Mouse (Mus musculus): ENCODE results near the gene Plcb4. TPM values are rescaled to one million over a fixed set of nuclear protein-coding genes. Genes with fewer than 3 reads are reported as not detected.
"Not testable (repeated sequence)": the region's sequence is repeated elsewhere in the genome, so short reads cannot be mapped to it uniquely, and the experiment has no call there.

Gene Plcb4
- polyA plus RNA-seq, 1 experiment from 2014 or later, result 24.1 TPM

- DNase-seq (ENCODE audit: low spot score), result no peak
Observed at GRCm38 (mm10) chr2:135888206-135888605, 229.4 kb downstream of the Plcb4 start.

GRCm38 (mm10) chr2:135888767-135889166 is 230.0 kb downstream of the Plcb4 start:
- 93% methylated on average over 10 of the region's 10 CpGs for WGBS
- ATAC-seq (replicated peaks; ENCODE audit: low FRiP score), result no peak

More at GRCm38 (mm10) chr2:135888206-135888605, 229.4 kb downstream of the Plcb4 start:
- no peak overlapping the region for H3K4me3 ChIP-seq (ENCODE audit: low read depth, low read length)
- no peaks in the 10 kb centered on the region for H3K9me3 ChIP-seq (ENCODE audit: control insufficient read depth, low read length)
- H3K27me3 ChIP-seq (ENCODE audit: control insufficient read depth, insufficient read depth, low read length), result no peaks in the 10 kb centered on the region
- H3K4me2 ChIP-seq (ENCODE audit: low read depth, low read length, severe bottlenecking), result no peak overlapping the region
- H3K27ac ChIP-seq (ENCODE audit: low read depth, low read length), result no peak overlapping the region
- WGBS, result 87% methylated on average over 4 of the region's 4 CpGs
- no peak for ATAC-seq (replicated peaks; ENCODE audit: low FRiP score)
- H3K9ac ChIP-seq (ENCODE audit: low read length), result no peak overlapping the region
- no peaks in the 10 kb centered on the region for H3K4me1 ChIP-seq (replicated peaks; ENCODE audit: control insufficient read depth, insufficient read depth, low read length)
- H3K36me3 ChIP-seq (ENCODE audit: control insufficient read depth, insufficient read depth, low read length), result no peaks in the 10 kb centered on the region

GRCm38 (mm10) chr2:135890083-135890482 is 231.3 kb downstream of the Plcb4 start:
- no peaks in the 10 kb centered on the region for H3K9me3 ChIP-seq (ENCODE audit: control insufficient read depth, low read length)
- H3K4me3 ChIP-seq (ENCODE audit: low read depth, low read length), result no peak overlapping the region
- H3K4me2 ChIP-seq (ENCODE audit: low read depth, low read length, severe bottlenecking), result no peak overlapping the region
- no peaks in the 10 kb centered on the region for H3K4me1 ChIP-seq (replicated peaks; ENCODE audit: control insufficient read depth, insufficient read depth, low read length)
- H3K36me3 ChIP-seq (ENCODE audit: control insufficient read depth, insufficient read depth, low read length), result no peaks in the 10 kb centered on the region
- H3K27me3 ChIP-seq (ENCODE audit: control insufficient read depth, insufficient read depth, low read length), result no peaks in the 10 kb centered on the region
- WGBS, result 65% methylated on average over 1 of the region's 1 CpGs
- H3K27ac ChIP-seq (ENCODE audit: low read depth, low read length), result no peak overlapping the region
- no peak for DNase-seq (ENCODE audit: low spot score)
- ATAC-seq (replicated peaks; ENCODE audit: low FRiP score), result no peak
- H3K9ac ChIP-seq (ENCODE audit: low read length), result no peak overlapping the region

More at GRCm38 (mm10) chr2:135888767-135889166, 230.0 kb downstream of the Plcb4 start:
- H3K9me3 ChIP-seq (ENCODE audit: control insufficient read depth, low read length), result no peaks in the 10 kb centered on the region
- DNase-seq (ENCODE audit: low spot score), result no peak
- no peaks in the 10 kb centered on the region for H3K4me1 ChIP-seq (replicated peaks; ENCODE audit: control insufficient read depth, insufficient read depth, low read length)
- no peak overlapping the region for H3K4me3 ChIP-seq (ENCODE audit: low read depth, low read length)
- H3K27ac ChIP-seq (ENCODE audit: low read depth, low read length), result no peak overlapping the region
- H3K9ac ChIP-seq (ENCODE audit: low read length), result no peak overlapping the region
- no peak overlapping the region for H3K4me2 ChIP-seq (ENCODE audit: low read depth, low read length, severe bottlenecking)
- H3K27me3 ChIP-seq (ENCODE audit: control insufficient read depth, insufficient read depth, low read length), result no peaks in the 10 kb centered on the region
- H3K36me3 ChIP-seq (ENCODE audit: control insufficient read depth, insufficient read depth, low read length), result no peaks in the 10 kb centered on the region

- ATAC-seq (replicated peaks; ENCODE audit: low FRiP score) (no peak), DNase-seq (ENCODE audit: low spot score) (no peak)
- no peaks in the 10 kb centered on the region for H3K27me3 ChIP-seq (ENCODE audit: control insufficient read depth, insufficient read depth, low read length)
- H3K9me3 ChIP-seq (ENCODE audit: control insufficient read depth, low read length), result no peaks in the 10 kb centered on the region
- no peaks in the 10 kb centered on the region; the same call in 1 of the 2 replicates for H3K4me1 ChIP-seq (replicated peaks; ENCODE audit: control insufficient read depth, insufficient read depth, low read length)
- H3K36me3 ChIP-seq (ENCODE audit: control insufficient read depth, insufficient read depth, low read length), result no peaks in the 10 kb centered on the region
- H3K4me2 ChIP-seq (ENCODE audit: low read depth, low read length, severe bottlenecking), result no peak overlapping the region
- no peak overlapping the region for H3K9ac ChIP-seq (ENCODE audit: low read length)
- no peak overlapping the region for H3K4me3 ChIP-seq (ENCODE audit: low read depth, low read length)
- 92% methylated on average over 10 of the region's 10 CpGs for WGBS
- H3K27ac ChIP-seq (ENCODE audit: low read depth, low read length), result no peak overlapping the region
Observed at GRCm38 (mm10) chr2:135891097-135891496, 232.3 kb downstream of the Plcb4 start.

- no peaks in the 10 kb centered on the region for H3K36me3 ChIP-seq (ENCODE audit: control insufficient read depth, insufficient read depth, low read length)
- no peak overlapping the region for H3K4me3 ChIP-seq (ENCODE audit: low read depth, low read length)
- no peak overlapping the region for H3K4me2 ChIP-seq (ENCODE audit: low read depth, low read length, severe bottlenecking)
- no peaks in the 10 kb centered on the region for H3K27me3 ChIP-seq (ENCODE audit: control insufficient read depth, insufficient read depth, low read length)
- DNase-seq (ENCODE audit: low spot score) (no peak), ATAC-seq (replicated peaks; ENCODE audit: low FRiP score) (no peak)
- no peaks in the 10 kb centered on the region for H3K9me3 ChIP-seq (ENCODE audit: control insufficient read depth, low read length)
- H3K4me1 ChIP-seq (replicated peaks; ENCODE audit: control insufficient read depth, insufficient read depth, low read length), result no peaks in the 10 kb centered on the region; the same call in 1 of the 2 replicates
- H3K27ac ChIP-seq (ENCODE audit: low read depth, low read length), result no peak overlapping the region
- no peak overlapping the region for H3K9ac ChIP-seq (ENCODE audit: low read length)
- 88% methylated on average over 5 of the region's 5 CpGs for WGBS
Observed at GRCm38 (mm10) chr2:135891686-135892085, 232.9 kb downstream of the Plcb4 start.

- DNase-seq (ENCODE audit: low spot score) (no peak), ATAC-seq (replicated peaks; ENCODE audit: low FRiP score) (no peak)
- Histone ChIP-seq H3K9me3 (ENCODE audit: control insufficient read depth, low read length) (no peaks in the 10 kb centered on the region), H3K4me3 (ENCODE audit: low read depth, low read length) (no peak overlapping the region), H3K4me1 (replicated peaks; ENCODE audit: control insufficient read depth, insufficient read depth, low read length) (no peaks in the 10 kb centered on the region; the same call in 1 of the 2 replicates), H3K27ac (ENCODE audit: low read depth, low read length) (no peak overlapping the region), H3K9ac (ENCODE audit: low read length) (no peak overlapping the region), H3K27me3 (ENCODE audit: control insufficient read depth, insufficient read depth, low read length) (no peaks in the 10 kb centered on the region), H3K36me3 (ENCODE audit: control insufficient read depth, insufficient read depth, low read length) (no peaks in the 10 kb centered on the region), H3K4me2 (ENCODE audit: low read depth, low read length, severe bottlenecking) (no peak overlapping the region)
- 78% methylated on average over 2 of the region's 2 CpGs for WGBS
Observed at GRCm38 (mm10) chr2:135894582-135894981, 235.8 kb downstream of the Plcb4 start.

GRCm38 (mm10) chr2:135898025-135898424 is 239.2 kb downstream of the Plcb4 start:
- Histone ChIP-seq H3K4me1 (replicated peaks; ENCODE audit: control insufficient read depth, insufficient read depth, low read length) (no peaks in the 10 kb centered on the region; the same call in 1 of the 2 replicates), H3K4me2 (ENCODE audit: low read depth, low read length, severe bottlenecking) (no peak overlapping the region), H3K9me3 (ENCODE audit: control insufficient read depth, low read length) (no peaks in the 10 kb centered on the region), H3K27me3 (ENCODE audit: control insufficient read depth, insufficient read depth, low read length) (no peaks in the 10 kb centered on the region), H3K9ac (ENCODE audit: low read length) (no peak overlapping the region), H3K4me3 (ENCODE audit: low read depth, low read length) (no peak overlapping the region), H3K36me3 (ENCODE audit: control insufficient read depth, insufficient read depth, low read length) (no peaks in the 10 kb centered on the region), H3K27ac (ENCODE audit: low read depth, low read length) (no peak overlapping the region)
- DNase-seq (ENCODE audit: low spot score), result no peak
- no peak for ATAC-seq (replicated peaks; ENCODE audit: low FRiP score)
- 78% methylated on average over 4 of the region's 4 CpGs for WGBS

GRCm38 (mm10) chr2:135899931-135900330 is 241.1 kb downstream of the Plcb4 start:
- not testable (repeated sequence) for H3K36me3 ChIP-seq (ENCODE audit: control insufficient read depth, insufficient read depth, low read length); ATAC-seq (replicated peaks; ENCODE audit: low FRiP score); H3K9ac ChIP-seq (ENCODE audit: low read length); H3K4me3 ChIP-seq (ENCODE audit: low read depth, low read length); H3K27me3 ChIP-seq (ENCODE audit: control insufficient read depth, insufficient read depth, low read length); H3K4me2 ChIP-seq (ENCODE audit: low read depth, low read length, severe bottlenecking); H3K4me1 ChIP-seq (replicated peaks; ENCODE audit: control insufficient read depth, insufficient read depth, low read length); H3K9me3 ChIP-seq (ENCODE audit: control insufficient read depth, low read length); DNase-seq (ENCODE audit: low spot score); H3K27ac ChIP-seq (ENCODE audit: low read depth, low read length)
- 81% methylated on average over 4 of the region's 4 CpGs for WGBS

GRCm38 (mm10) chr2:135901015-135901414 is 242.2 kb downstream of the Plcb4 start:
- Histone ChIP-seq H3K27ac (ENCODE audit: low read depth, low read length) (no peak overlapping the region), H3K27me3 (ENCODE audit: control insufficient read depth, insufficient read depth, low read length) (no peaks in the 10 kb centered on the region), H3K4me1 (replicated peaks; ENCODE audit: control insufficient read depth, insufficient read depth, low read length) (no peaks in the 10 kb centered on the region), H3K36me3 (ENCODE audit: control insufficient read depth, insufficient read depth, low read length) (no peaks in the 10 kb centered on the region), H3K9me3 (ENCODE audit: control insufficient read depth, low read length) (no peaks in the 10 kb centered on the region), H3K4me3 (ENCODE audit: low read depth, low read length) (no peak overlapping the region), H3K4me2 (ENCODE audit: low read depth, low read length, severe bottlenecking) (no peak overlapping the region), H3K9ac (ENCODE audit: low read length) (no peak overlapping the region)
- no peak for ATAC-seq (replicated peaks; ENCODE audit: low FRiP score)
- WGBS, result 99% methylated on average over 4 of the region's 4 CpGs
- no peak for DNase-seq (ENCODE audit: low spot score)

Measured in forebrain, embryonic 11.5 days (tissue).